Mouse (Mus musculus) neural tube, embryonic 11.5 days (tissue): ENCODE measurements at regions not wholly inside any gene's neighbourhood (a gene's known extent, or its start where the extent isn't known, plus 50 kb on each side); places are given as distances from the start of the nearest gene placed in this dataset.

ENCODE experiments used
- ATAC-seq: fragments of 200-750 bp; cut with Nextera tagmentation; 2 replicates; pipeline ENCODE4 v1.8.0; 2017; ENCODE audit warnings: moderate number of reproducible peaks, mild to moderate bottlenecking, moderate TSS enrichment, moderate library complexity; ENCODE audit not compliant: insufficient read depth, low FRiP score, low TSS enrichment
- DNase-seq: peaks from one replicate; pipeline ENCODE4 v3.0.0-alpha.2; 2015; ENCODE audit warnings: low spot score
- H3K27ac ChIP-seq: fragments of 300-500 bp; sonication (generic); 2 replicates; pipeline ENCODE4 v1.5.1; 2014; ENCODE audit warnings: low read depth, mild to moderate bottlenecking, low read length
- H3K27me3 ChIP-seq: fragments of 300-500 bp; sonication (generic); 2 replicates; pipeline ENCODE4 v1.6.1; 2014; ENCODE audit warnings: mild to moderate bottlenecking, low read length, mixed read lengths; ENCODE audit not compliant: control insufficient read depth, insufficient read depth
- H3K36me3 ChIP-seq: fragments of 300-500 bp; sonication (generic); 2 replicates; pipeline ENCODE4 v1.6.1; 2014; ENCODE audit warnings: mild to moderate bottlenecking, low read length, moderate library complexity, mixed read lengths; ENCODE audit not compliant: control insufficient read depth, insufficient read depth
- H3K4me1 ChIP-seq: fragments of 300-500 bp; sonication (generic); 2 replicates; pipeline ENCODE4 v1.6.1; 2014; ENCODE audit warnings: low read length, mixed read lengths; ENCODE audit not compliant: control insufficient read depth, insufficient read depth
- H3K4me2 ChIP-seq: fragments of 300-500 bp; sonication (generic); 2 replicates; pipeline ENCODE4 v1.6.1; 2014; ENCODE audit warnings: low read depth, mild to moderate bottlenecking, moderate library complexity
- H3K4me3 ChIP-seq: fragments of 300-500 bp; sonication (generic); 2 replicates; pipeline ENCODE4 v1.5.1; 2014; ENCODE audit warnings: low read depth, low read length
- H3K9ac ChIP-seq: fragments of 300-500 bp; sonication (generic); 2 replicates; pipeline ENCODE4 v1.6.1; 2014; ENCODE audit warnings: mild to moderate bottlenecking, low read length
- H3K9me3 ChIP-seq: fragments of 300-500 bp; sonication (generic); 2 replicates; pipeline ENCODE4 v1.6.1; 2016; ENCODE audit warnings: low read length; ENCODE audit not compliant: control insufficient read depth
- WGBS: fragments of 180-500 bp; shearing (Covaris S2); extraction: QIAGEN DNeasy Blood & Tissue Kit; methylation state at CpG from one replicate; pipeline ENCODE4 v1.1.7; 2014; 5-methylcytosine and 5-hydroxymethylcytosine counted together

DNA sequence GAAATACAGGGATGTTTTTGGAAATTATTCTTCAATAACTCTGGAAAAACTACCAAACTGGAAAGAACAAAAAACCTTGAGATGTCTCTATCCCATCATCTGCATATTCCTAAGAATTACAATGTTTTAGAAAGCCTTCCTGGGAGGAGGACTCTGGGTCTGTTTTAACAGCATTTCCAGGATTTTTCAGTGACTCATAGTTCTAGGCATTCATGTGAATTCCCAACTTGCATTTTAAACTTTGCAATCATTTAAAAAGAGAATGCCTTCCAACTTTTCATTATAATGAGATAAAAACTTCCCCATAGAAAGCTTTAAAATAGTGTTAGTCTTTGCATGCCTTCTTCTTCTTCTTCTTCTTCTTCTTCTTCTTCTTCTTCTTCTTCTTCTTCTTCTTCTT lies 315.4 kb upstream of the Fign start:
- ATAC-seq (no peak), DNase-seq (no peak)
- no peaks in the 10 kb centered on the region for H3K36me3 ChIP-seq
- no peak overlapping the region for H3K4me3 ChIP-seq
- H3K4me1 ChIP-seq: no peaks in the 10 kb centered on the region
- H3K27me3 ChIP-seq: no peaks in the 10 kb centered on the region
- no peak overlapping the region for H3K4me2 ChIP-seq
- no peak overlapping the region for H3K9ac ChIP-seq
- no peak overlapping the region for H3K27ac ChIP-seq
- no peaks in the 10 kb centered on the region for H3K9me3 ChIP-seq

DNA sequence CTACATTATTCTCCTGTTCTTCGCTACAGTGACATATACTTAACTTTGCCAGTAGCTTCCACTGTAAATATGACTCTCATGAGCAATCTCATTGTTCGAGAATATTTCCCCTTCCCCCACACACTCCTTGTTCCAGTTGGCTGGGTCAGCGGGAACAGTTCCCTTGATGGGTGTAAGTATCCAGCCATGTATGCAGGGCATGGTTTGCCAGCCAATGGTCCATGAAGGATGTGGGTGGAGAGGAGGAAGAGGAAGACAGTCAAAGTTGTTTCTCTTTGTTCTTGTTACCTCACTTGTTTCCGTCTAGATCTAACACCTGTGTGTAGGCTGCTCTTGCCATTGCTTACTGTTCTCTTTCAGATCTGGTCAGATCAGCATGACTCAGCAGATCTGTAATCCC lies 298.1 kb upstream of the Fign start:
- Histone ChIP-seq H3K36me3 (no peaks in the 10 kb centered on the region), H3K27me3 (no peaks in the 10 kb centered on the region), H3K4me2 (no peak overlapping the region), H3K9ac (no peak overlapping the region), H3K4me1 (peaks cover 12% of the 10 kb centered on the region; the same call in 1 of the 2 replicates), H3K4me3 (no peak overlapping the region), H3K27ac (no peak overlapping the region), H3K9me3 (no peaks in the 10 kb centered on the region)
- DNase-seq (no peak), ATAC-seq (no peak)
- WGBS: 78% methylated on average over 4 of the region's 4 CpGs

DNA sequence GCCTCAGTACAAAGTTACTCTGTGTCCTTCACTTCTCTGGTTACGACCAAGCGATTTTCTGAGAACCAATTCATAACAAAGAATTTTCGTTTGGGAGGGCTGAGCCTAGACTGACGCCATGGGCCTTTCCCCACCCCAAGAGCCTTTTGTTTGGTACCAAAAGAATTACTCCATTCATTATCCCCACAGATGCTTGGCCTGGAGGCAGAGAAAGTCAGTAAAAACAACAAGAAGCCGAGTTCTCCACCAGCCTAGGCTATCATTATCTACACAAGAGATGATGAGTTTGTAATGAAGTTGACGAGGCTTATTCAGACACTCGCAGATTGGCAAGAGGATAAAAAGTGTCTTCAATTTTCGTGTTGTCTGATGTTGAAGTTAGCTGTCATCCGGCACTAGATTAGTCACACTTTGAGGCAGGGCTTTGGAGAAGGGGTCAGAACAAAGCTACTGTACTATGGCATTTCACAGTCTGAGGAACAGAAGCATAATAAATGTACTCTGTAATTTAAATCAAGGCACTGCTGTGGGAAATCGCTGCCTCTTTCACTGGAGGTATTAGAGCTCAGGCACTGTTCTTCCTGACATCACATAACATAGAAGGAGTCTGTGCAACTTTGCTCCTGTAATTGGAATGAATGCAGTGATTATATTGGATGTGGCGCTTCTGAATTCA lies 296.9 kb upstream of the Fign start:
- 28% methylated on average over 11 of the region's 11 CpGs for WGBS
- Histone ChIP-seq H3K4me1 (peaks cover 12% of the 10 kb centered on the region; the same call in 1 of the 2 replicates), H3K36me3 (no peaks in the 10 kb centered on the region), H3K27me3 (no peaks in the 10 kb centered on the region), H3K4me2 (peak overlapping the region; percentile 12; the same call in 1 of the 2 replicates), H3K9me3 (no peaks in the 10 kb centered on the region), H3K4me3 (no peak overlapping the region), H3K9ac (no peak overlapping the region), H3K27ac (peak overlapping the region; percentile 72)
- ATAC-seq (peak; percentile 83), DNase-seq (peak; percentile 48)

GRCm38 (mm10) chr2:64394199-64394598 lies 296.4 kb upstream of the Fign start:
- no peak overlapping the region for H3K4me2 ChIP-seq
- ATAC-seq (peak; percentile 42), DNase-seq (no peak)
- no peak overlapping the region; the same call in 1 of the 2 replicates for H3K9ac ChIP-seq
- no peaks in the 10 kb centered on the region for H3K9me3 ChIP-seq
- no peak overlapping the region for H3K4me3 ChIP-seq
- no peaks in the 10 kb centered on the region for H3K36me3 ChIP-seq
- peak overlapping the region; percentile 72 for H3K27ac ChIP-seq
- H3K27me3 ChIP-seq: no peaks in the 10 kb centered on the region
- H3K4me1 ChIP-seq: peaks cover 12% of the 10 kb centered on the region; the same call in 1 of the 2 replicates
- 36% methylated on average over 8 of the region's 8 CpGs for WGBS

GRCm38 (mm10) chr2:64369791-64370190 lies 272.0 kb upstream of the Fign start:
- WGBS: 9% methylated on average over 2 of the region's 2 CpGs
- ATAC-seq (peak; percentile 77), DNase-seq (peak; percentile 35)
- no peaks in the 10 kb centered on the region for H3K4me1 ChIP-seq
- no peaks in the 10 kb centered on the region for H3K36me3 ChIP-seq
- no peaks in the 10 kb centered on the region for H3K9me3 ChIP-seq
- no peaks in the 10 kb centered on the region for H3K27me3 ChIP-seq
- H3K4me2 ChIP-seq: no peak overlapping the region
- no peak overlapping the region for H3K4me3 ChIP-seq
- no peak overlapping the region for H3K9ac ChIP-seq
- H3K27ac ChIP-seq: 0 out of 2 replicates have a peak overlapping the region, but pooled peaks have one; percentile 39

DNA sequence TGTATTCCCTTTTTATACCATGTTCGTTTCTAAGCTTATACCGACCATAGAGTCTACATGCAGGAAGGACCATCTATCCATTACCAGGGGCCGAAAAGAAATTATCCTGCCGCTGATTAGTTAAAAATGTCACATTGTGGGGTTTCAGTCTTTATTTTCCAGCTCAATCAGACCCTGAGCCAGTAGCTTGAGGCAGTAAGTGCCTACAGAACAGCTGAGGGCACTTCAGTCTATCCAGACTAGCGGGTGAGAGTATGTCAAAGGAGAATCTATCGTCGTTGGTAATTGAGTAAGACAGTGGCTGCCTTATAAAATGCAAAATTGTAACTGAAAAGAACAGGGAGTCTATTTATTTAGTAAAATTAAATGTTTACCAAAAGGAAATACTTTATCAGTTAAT lies 269.4 kb upstream of the Fign start:
- no peak overlapping the region for H3K27ac ChIP-seq
- DNase-seq (no peak), ATAC-seq (no peak)
- 77% methylated on average over 7 of the region's 7 CpGs for WGBS
- no peaks in the 10 kb centered on the region for H3K27me3 ChIP-seq
- no peak overlapping the region for H3K4me3 ChIP-seq
- H3K9me3 ChIP-seq: no peaks in the 10 kb centered on the region
- no peaks in the 10 kb centered on the region for H3K4me1 ChIP-seq
- no peak overlapping the region for H3K9ac ChIP-seq
- no peak overlapping the region for H3K4me2 ChIP-seq
- no peaks in the 10 kb centered on the region for H3K36me3 ChIP-seq

- H3K27me3 ChIP-seq: no peaks in the 10 kb centered on the region
Observed at GRCm38 (mm10) chr2:64366528-64366927, 268.7 kb upstream of the Fign start.

GRCm38 (mm10) chr2:64356286-64356685 lies 258.4 kb upstream of the Fign start:
- no peaks in the 10 kb centered on the region for H3K4me1 ChIP-seq
- 96% methylated on average over 4 of the region's 4 CpGs for WGBS
- no peak for DNase-seq

More at GRCm38 (mm10) chr2:64366528-64366927, 268.7 kb upstream of the Fign start:
- DNase-seq (no peak), ATAC-seq (peak; percentile 59)
- Histone ChIP-seq H3K4me3 (no peak overlapping the region), H3K36me3 (no peaks in the 10 kb centered on the region), H3K27ac (no peak overlapping the region), H3K4me1 (no peaks in the 10 kb centered on the region), H3K4me2 (no peak overlapping the region), H3K9ac (no peak overlapping the region), H3K9me3 (no peaks in the 10 kb centered on the region)
- 64% methylated on average over 5 of the region's 5 CpGs for WGBS

DNA sequence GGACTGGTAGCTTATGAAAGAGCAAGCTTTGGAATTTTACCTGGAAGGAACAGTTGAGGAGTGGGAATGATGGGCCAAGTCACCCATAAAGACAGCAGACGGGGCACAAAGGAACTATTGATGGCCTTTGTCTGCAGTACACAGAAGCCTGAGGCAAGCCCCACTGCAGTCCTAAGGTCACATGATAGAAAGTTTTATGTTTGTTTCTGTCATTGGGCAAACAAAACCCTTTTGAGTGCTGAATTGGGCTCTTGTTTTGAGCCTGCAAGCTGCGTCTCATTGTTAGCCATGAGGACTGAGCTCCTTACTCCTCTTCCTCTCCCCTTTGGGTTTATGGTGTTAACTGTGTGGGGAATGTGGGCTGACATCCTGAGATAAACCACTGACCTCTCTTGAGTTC lies 227.7 kb upstream of the Fign start:
- Histone ChIP-seq H3K9me3 (no peaks in the 10 kb centered on the region), H3K27ac (no peak overlapping the region), H3K36me3 (no peaks in the 10 kb centered on the region), H3K27me3 (no peaks in the 10 kb centered on the region), H3K4me1 (no peaks in the 10 kb centered on the region), H3K4me2 (no peak overlapping the region), H3K9ac (no peak overlapping the region), H3K4me3 (no peak overlapping the region)
- WGBS: 21% methylated on average over 2 of the region's 2 CpGs
- peak; percentile 92 for ATAC-seq
- peak; percentile 33 for DNase-seq

More at GRCm38 (mm10) chr2:64356286-64356685, 258.4 kb upstream of the Fign start:
- H3K27ac ChIP-seq: no peak overlapping the region
- no peaks in the 10 kb centered on the region for H3K36me3 ChIP-seq
- H3K9me3 ChIP-seq: no peaks in the 10 kb centered on the region
- no peak overlapping the region for H3K9ac ChIP-seq
- H3K4me3 ChIP-seq: no peak overlapping the region
- no peak for ATAC-seq
- H3K4me2 ChIP-seq: no peak overlapping the region
- no peaks in the 10 kb centered on the region for H3K27me3 ChIP-seq
